Mouse (Mus musculus): Measurements from ENCODE around the gene Ccdc60.

GRCm38 (mm10) chr5:116305557-116305956 is 16.8 kb upstream of the Ccdc60 start:
- no peak for TF ChIP-seq CTCF (IDR thresholded peaks at IDR 0.05; ENCODE audit: low read depth)
- TF ChIP-seq EP300 (IDR thresholded peaks at IDR 0.05; ENCODE audit: low read depth) = no peak
